Mouse (Mus musculus) embryonic facial prominence, embryonic 12.5 days (tissue): Measurements from ENCODE around the gene Pdap1. TPM values are rescaled to one million over a fixed set of nuclear protein-coding genes. Genes with fewer than 3 reads are reported as not detected.
"Not testable (repeated sequence)": the region's sequence is repeated elsewhere in the genome, so short reads cannot be mapped to it uniquely, and the experiment has no call there.

Experiments used
- ATAC-seq: fragments of 200-750 bp; cut with Nextera tagmentation; 2 replicates; pipeline ENCODE4 v1.8.0; 2017; ENCODE audit not compliant: insufficient number of reproducible peaks, insufficient read depth, low FRiP score, low TSS enrichment
- H3K27ac ChIP-seq: fragments of 300-500 bp; sonication (generic); 2 replicates; pipeline ENCODE4 v1.5.1; 2016; ENCODE audit warnings: mild to moderate bottlenecking
- H3K27me3 ChIP-seq: fragments of 300-500 bp; sonication (generic); 2 replicates; pipeline ENCODE4 v1.6.1; 2016; ENCODE audit warnings: mild to moderate bottlenecking, moderate library complexity
- H3K36me3 ChIP-seq: fragments of 300-500 bp; sonication (generic); 2 replicates; pipeline ENCODE4 v1.6.1; 2016; ENCODE audit warnings: mild to moderate bottlenecking
- H3K4me1 ChIP-seq: fragments of 300-500 bp; sonication (generic); 2 replicates; pipeline ENCODE4 v1.6.1; 2016
- H3K4me2 ChIP-seq: fragments of 300-500 bp; sonication (generic); replicated peaks from 2 replicates; pipeline ENCODE4 v1.6.1; 2016; ENCODE audit warnings: mild to moderate bottlenecking, moderate library complexity
- H3K4me3 ChIP-seq: fragments of 300-500 bp; sonication (generic); 2 replicates; pipeline ENCODE4 v1.5.1; 2016; ENCODE audit warnings: mild to moderate bottlenecking
- H3K9ac ChIP-seq: fragments of 300-500 bp; sonication (generic); 2 replicates; pipeline ENCODE4 v1.6.1; 2016; ENCODE audit warnings: mild to moderate bottlenecking, moderate library complexity
- H3K9me3 ChIP-seq: fragments of 300-500 bp; sonication (generic); 2 replicates; pipeline ENCODE4 v1.6.1; 2016; ENCODE audit warnings: mild to moderate bottlenecking, moderate library complexity
- WGBS: fragments of 180-500 bp; shearing (Covaris S2); methylation state at CpG from one replicate; pipeline ENCODE4 v1.1.7; 2016; 5-methylcytosine and 5-hydroxymethylcytosine counted together
- polyA plus RNA-seq: library from polyadenylated mRNA; unstranded; fragments of >200 nt; fragmentation: Nextera tagmentation; extraction: Ambion mirVana; gene quantifications from 2 replicates; pipeline ENCODE4 v1.2.1, GENCODE M21; 2016

Gene Pdap1
- polyA plus RNA-seq, 1 experiment from 2014 or later: 130 TPM

DNA sequence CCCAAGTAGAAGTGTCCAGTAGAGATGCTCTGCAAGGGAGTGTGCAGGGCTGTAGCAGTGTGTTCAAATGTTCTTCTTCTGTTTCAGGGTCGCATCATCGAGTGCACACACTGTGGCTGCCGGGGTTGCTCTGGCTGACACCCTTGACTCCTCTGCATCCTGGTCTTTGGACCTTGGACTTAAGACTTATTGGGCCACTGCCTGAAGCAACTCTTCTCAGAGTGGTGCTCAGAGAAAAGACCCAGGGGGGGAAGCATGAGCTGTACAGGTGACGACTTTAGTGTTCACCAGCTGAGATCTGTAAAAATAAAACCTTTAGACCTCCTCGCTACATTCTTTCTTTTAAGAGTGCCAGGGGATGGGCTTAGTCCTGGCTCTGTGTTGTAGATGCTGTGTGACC is 7.7 kb upstream of the Pdap1 start:
- no peak overlapping the region for H3K4me2 ChIP-seq
- H3K36me3 ChIP-seq: peaks cover 97% of the 10 kb centered on the region
- H3K9me3 ChIP-seq: no peaks in the 10 kb centered on the region
- H3K4me1 ChIP-seq: no peaks in the 10 kb centered on the region
- H3K27ac ChIP-seq: no peak overlapping the region
- no peak overlapping the region for H3K9ac ChIP-seq
- 91% methylated on average over 5 of the region's 5 CpGs for WGBS
- H3K27me3 ChIP-seq: no peaks in the 10 kb centered on the region
- no peak for ATAC-seq
- no peak overlapping the region for H3K4me3 ChIP-seq

DNA sequence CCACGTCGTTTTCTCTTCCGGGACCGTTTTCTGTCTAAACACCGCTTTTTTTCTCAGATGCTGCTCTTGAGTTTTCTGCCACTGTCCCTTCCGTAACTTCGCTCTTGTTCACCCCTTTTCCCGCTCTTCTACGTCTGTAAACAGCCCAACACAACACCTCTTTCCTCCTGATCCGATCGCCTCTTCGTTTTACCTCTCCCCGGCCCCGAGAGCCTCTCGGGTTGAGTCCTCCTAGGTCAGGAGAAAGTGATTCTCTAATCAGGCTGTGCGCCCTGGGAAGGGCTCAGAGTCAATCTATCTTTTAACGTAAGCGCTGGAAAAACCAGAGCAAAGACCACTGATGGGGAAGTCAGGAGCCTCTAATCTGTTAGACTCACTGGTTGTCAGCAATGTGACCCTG is 573 bp upstream of the Pdap1 start:
- Histone ChIP-seq H3K4me1 (peaks cover 25% of the 10 kb centered on the region), H3K9ac (peak overlapping the region; percentile 85), H3K4me3 (peak overlapping the region; percentile 66), H3K27me3 (no peaks in the 10 kb centered on the region), H3K4me2 (peak overlapping the region; percentile 82), H3K36me3 (peaks cover 57% of the 10 kb centered on the region), H3K9me3 (no peaks in the 10 kb centered on the region), H3K27ac (peak overlapping the region; percentile 82)
- ATAC-seq: no peak
- under 1% methylated on average over 18 of the region's 18 CpGs for WGBS

DNA sequence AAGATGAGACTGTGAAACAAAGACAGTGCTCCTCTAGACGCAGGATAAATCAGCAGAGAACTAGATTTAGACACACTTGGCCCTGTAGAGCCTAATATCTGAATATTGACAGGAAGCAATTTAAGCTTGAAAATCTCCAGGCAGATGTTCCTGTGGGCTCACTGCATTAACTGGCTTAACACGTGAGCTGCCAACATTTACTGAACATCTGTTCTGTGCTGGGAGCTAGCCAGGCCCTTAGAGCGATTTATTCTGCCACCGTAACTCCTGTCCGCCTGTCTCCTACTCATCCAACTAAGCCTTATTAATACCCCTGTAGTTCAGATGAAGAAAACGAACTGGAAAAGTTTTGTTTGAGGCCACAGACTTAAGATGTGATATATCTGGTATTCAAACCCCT is 1.2 kb downstream of the Pdap1 start:
- Histone ChIP-seq H3K36me3 (peaks cover 55% of the 10 kb centered on the region), H3K4me3 (peak overlapping the region; percentile 66), H3K4me1 (peaks cover 25% of the 10 kb centered on the region), H3K27ac (no peak overlapping the region), H3K9ac (peak overlapping the region; percentile 85), H3K9me3 (no peaks in the 10 kb centered on the region), H3K27me3 (no peaks in the 10 kb centered on the region), H3K4me2 (peak overlapping the region; percentile 82)
- ATAC-seq: 0 out of 2 replicates have a peak, but pooled peaks have one; percentile 3
- 17% methylated on average over 6 of the region's 6 CpGs for WGBS

DNA sequence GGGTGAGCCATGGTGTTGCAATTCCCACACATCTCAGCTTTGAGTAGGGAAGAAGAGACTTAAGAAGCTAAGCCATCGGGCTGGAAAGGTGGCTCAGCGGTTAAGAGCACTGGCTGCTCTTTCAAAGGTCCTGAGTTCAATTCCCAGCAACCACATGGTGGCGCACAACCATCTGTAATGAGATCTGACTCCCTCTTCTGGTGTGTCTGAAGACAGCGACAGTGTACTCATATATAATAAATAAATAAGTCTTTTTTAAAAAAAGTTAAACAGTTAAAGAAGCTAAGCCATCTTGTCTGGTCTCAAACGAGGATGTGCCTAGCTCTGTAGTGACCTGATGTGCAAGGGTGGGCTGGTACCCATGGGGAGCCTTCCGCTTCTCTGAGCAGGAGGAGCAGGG is 6.8 kb downstream of the Pdap1 start:
- H3K27me3 ChIP-seq, H3K4me2 ChIP-seq, H3K4me1 ChIP-seq, H3K27ac ChIP-seq, H3K4me3 ChIP-seq, H3K9ac ChIP-seq, ATAC-seq, H3K9me3 ChIP-seq: not testable (repeated sequence)
- H3K36me3 ChIP-seq: peaks cover 84% of the 10 kb centered on the region
- 85% methylated on average over 6 of the region's 6 CpGs for WGBS

DNA sequence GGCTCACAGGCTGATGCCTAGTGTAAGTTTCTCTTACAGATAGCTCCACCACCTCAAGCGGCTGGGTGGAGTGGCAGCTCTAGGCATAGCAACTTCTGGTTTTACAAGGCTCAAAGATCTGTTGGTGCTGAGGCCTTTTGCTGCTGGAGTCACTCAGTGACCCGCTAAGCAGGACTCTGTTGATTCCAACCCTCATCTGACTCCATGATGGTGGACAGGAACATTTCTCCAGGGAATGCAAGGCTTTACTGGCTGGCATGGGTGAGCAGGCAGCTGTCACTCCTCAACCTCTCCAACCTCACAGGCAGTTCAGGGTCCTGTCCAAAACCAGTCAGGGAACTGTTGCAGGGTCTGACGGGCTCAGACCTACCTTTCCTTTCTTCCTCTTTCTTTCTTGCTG is 9.0 kb downstream of the Pdap1 start:
- ATAC-seq: no peak
- Histone ChIP-seq H3K36me3 (peaks cover 89% of the 10 kb centered on the region), H3K4me3 (no peak overlapping the region), H3K4me2 (no peak overlapping the region), H3K4me1 (no peaks in the 10 kb centered on the region), H3K9me3 (no peaks in the 10 kb centered on the region), H3K27me3 (no peaks in the 10 kb centered on the region), H3K27ac (no peak overlapping the region), H3K9ac (no peak overlapping the region)
- WGBS: 91% methylated on average over 3 of the region's 3 CpGs

DNA sequence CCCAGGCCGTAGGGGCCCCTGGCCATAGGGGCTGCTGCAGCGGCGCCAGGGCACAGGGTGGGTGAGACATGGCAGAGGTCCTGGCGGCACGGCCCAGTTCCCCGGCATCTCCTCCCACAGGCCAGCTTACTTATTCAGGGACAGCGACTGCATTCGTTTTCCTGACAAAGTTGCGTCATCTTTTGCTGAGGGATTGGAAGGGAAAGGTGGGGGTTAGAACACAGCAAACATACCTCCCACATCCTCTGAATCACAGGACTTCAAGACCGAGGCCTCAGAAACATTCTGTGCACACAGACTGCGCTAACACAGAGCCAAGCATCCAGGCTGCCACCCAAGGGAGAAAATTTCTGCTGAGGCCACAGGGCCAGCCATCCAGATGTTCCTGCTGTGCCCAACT is 9.8 kb downstream of the Pdap1 start:
- Histone ChIP-seq H3K36me3 (peaks cover 90% of the 10 kb centered on the region), H3K27me3 (no peaks in the 10 kb centered on the region), H3K4me1 (no peaks in the 10 kb centered on the region), H3K9ac (no peak overlapping the region), H3K4me3 (no peak overlapping the region), H3K27ac (no peak overlapping the region), H3K4me2 (no peak overlapping the region), H3K9me3 (no peaks in the 10 kb centered on the region)
- no peak for ATAC-seq
- 95% methylated on average over 11 of the region's 11 CpGs for WGBS

DNA sequence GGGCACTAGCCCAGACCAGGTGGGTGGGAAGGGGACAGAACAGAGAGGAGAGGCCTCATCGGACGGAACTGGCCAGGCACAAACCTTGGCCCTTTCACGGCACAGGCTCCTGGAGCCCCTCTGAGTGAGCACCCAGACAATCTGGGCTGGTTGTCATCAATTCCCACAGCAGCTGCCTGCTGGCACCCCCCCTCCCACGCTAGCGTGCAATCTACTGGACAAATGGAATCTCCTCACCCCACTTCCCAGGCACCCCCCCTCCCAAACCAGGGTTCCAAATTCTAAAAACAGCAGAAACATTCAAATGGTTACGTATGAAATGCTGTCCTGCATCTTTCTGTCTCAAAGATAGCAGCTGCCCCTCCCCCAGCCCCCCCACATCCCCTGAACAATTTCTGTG is 10.3 kb downstream of the Pdap1 start:
- not testable (repeated sequence) for H3K9me3 ChIP-seq, H3K27me3 ChIP-seq, H3K4me3 ChIP-seq, ATAC-seq, H3K27ac ChIP-seq, H3K9ac ChIP-seq, H3K4me1 ChIP-seq, H3K4me2 ChIP-seq
- WGBS: 94% methylated on average over 3 of the region's 6 CpGs
- H3K36me3 ChIP-seq: peaks cover 90% of the 10 kb centered on the region

DNA sequence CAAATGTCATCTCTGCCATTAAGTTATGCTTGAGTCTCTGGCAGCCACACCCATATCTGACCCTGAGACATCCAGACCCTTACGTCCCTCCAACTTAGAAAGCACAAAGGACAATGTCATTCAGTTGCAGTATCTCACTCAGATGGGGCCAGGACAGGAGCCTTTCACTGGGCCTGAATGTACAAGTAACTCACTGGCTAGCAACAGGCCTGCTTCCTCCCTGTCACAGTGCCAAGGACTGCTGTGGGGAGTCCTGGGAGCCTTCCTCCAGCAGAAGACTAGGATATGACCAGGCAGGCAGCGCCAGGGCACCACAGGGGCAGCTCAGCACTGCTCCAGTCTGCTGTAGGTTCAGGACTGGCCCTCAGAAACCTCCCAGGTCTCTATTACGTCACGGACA is 10.9 kb downstream of the Pdap1 start:
- H3K9me3 ChIP-seq: no peaks in the 10 kb centered on the region
- no peak for ATAC-seq
- H3K27ac ChIP-seq: no peak overlapping the region
- WGBS: 92% methylated on average over 4 of the region's 4 CpGs
- H3K36me3 ChIP-seq: peaks cover 90% of the 10 kb centered on the region
- no peaks in the 10 kb centered on the region for H3K27me3 ChIP-seq
- H3K4me2 ChIP-seq: no peak overlapping the region
- H3K4me1 ChIP-seq: no peaks in the 10 kb centered on the region
- no peak overlapping the region for H3K4me3 ChIP-seq
- H3K9ac ChIP-seq: no peak overlapping the region

DNA sequence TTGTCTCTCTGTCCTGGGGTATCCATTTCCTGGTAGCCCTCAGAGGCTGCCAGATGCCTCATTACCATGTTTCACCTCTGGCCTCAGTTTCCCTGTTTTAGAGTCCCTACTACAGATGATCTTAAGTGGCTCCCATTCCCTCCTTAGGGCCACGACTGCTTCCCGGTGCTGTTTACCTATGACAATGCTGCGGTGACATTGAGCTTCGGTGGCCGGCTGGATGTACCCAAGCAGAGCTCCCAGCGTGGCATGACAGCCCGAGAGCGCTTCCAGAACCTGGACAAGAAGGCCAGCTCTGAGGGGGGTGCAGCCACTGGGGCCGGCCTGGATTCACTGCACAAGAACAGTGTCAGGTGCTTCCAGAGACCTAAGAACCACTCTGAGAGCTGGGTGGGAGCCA is 13.5 kb downstream of the Pdap1 start:
- 96% methylated on average over 9 of the region's 9 CpGs for WGBS
- peaks cover 76% of the 10 kb centered on the region for H3K36me3 ChIP-seq
- ATAC-seq: no peak

DNA sequence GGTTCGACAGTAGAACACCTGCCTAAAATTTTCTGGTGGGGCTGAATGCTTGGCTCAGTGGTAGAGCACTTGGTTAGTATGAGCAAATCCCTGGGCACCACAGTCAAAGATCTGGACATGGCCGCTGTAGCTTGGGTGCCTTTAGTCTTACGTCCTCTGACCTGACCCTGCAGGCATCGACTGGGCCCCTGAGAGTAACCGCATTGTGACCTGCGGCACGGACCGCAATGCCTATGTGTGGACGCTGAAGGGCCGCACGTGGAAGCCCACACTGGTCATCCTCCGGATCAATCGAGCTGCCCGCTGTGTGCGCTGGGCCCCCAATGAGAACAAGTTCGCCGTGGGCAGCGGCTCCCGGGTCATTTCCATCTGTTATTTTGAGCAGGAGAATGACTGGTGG is 16.6 kb downstream of the Pdap1 start:
- WGBS: 94% methylated on average over 19 of the region's 19 CpGs
- Histone ChIP-seq H3K4me3 (no peak overlapping the region), H3K27me3 (no peaks in the 10 kb centered on the region), H3K36me3 (peaks cover 47% of the 10 kb centered on the region), H3K4me2 (no peak overlapping the region), H3K9me3 (no peaks in the 10 kb centered on the region), H3K27ac (no peak overlapping the region), H3K9ac (no peak overlapping the region), H3K4me1 (peaks cover 7% of the 10 kb centered on the region; the same call in 1 of the 2 replicates)
- ATAC-seq: no peak

More for the DNA sequence above, 13.5 kb downstream of the Pdap1 start:
- no peak overlapping the region for H3K9ac ChIP-seq
- no peak overlapping the region for H3K4me2 ChIP-seq
- no peaks in the 10 kb centered on the region for H3K9me3 ChIP-seq
- no peaks in the 10 kb centered on the region for H3K4me1 ChIP-seq
- H3K27ac ChIP-seq: no peak overlapping the region
- no peak overlapping the region for H3K4me3 ChIP-seq
- H3K27me3 ChIP-seq: no peaks in the 10 kb centered on the region

DNA sequence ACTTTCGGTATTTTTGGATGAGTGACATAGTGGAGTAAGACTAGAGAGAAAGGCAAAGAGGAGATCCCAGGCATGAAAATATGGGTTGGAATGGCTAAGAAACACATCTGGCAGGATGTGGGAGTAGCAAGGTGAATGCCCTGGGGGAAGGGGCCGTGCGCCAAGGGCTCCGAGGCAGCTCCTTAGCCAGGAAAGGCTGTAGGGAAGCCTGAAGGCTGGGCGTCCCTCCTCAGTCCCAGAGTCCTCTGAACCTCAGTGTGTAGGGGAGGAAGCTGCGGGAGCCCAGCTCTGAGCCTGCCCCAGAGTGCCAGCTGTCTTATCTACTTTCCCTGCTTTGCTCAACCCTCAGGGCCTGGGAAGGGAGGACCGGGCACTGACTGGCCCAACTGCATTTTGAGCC is 19.1 kb downstream of the Pdap1 start:
- Histone ChIP-seq H3K36me3 (peaks cover 25% of the 10 kb centered on the region), H3K4me1 (peaks cover 7% of the 10 kb centered on the region; the same call in 1 of the 2 replicates), H3K27me3 (no peaks in the 10 kb centered on the region), H3K4me2 (no peak overlapping the region), H3K9ac (no peak overlapping the region), H3K9me3 (no peaks in the 10 kb centered on the region), H3K4me3 (no peak overlapping the region), H3K27ac (no peak overlapping the region)
- 48% methylated on average over 7 of the region's 7 CpGs for WGBS
- no peak for ATAC-seq

DNA sequence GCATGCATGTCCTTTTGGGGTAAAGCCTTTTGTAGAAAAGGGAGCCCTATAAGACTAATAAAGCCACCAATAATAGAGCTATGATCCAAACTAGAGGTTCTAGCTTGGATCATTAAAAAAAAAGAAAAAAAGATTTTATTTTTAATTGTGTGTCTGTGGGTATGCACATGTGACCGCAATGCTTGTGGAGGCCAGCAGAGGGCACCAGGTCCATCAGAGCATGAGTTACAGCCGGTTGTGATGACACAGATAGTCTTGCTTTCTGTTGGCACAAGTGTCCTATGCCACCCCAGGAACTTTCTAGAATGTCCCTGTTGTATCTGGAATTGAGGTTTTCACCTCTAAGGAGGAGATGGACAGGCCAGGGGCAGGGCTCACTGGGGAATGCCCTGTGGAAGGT is 20.7 kb downstream of the Pdap1 start:
- Histone ChIP-seq H3K9me3 (no peaks in the 10 kb centered on the region), H3K4me3 (no peak overlapping the region), H3K9ac (no peak overlapping the region), H3K36me3 (peaks cover 15% of the 10 kb centered on the region), H3K27ac (no peak overlapping the region), H3K27me3 (peaks cover 6% of the 10 kb centered on the region; the same call in 1 of the 2 replicates), H3K4me1 (peaks cover 13% of the 10 kb centered on the region; the same call in 1 of the 2 replicates), H3K4me2 (no peak overlapping the region)
- 88% methylated on average over 2 of the region's 2 CpGs for WGBS
- no peak for ATAC-seq

DNA sequence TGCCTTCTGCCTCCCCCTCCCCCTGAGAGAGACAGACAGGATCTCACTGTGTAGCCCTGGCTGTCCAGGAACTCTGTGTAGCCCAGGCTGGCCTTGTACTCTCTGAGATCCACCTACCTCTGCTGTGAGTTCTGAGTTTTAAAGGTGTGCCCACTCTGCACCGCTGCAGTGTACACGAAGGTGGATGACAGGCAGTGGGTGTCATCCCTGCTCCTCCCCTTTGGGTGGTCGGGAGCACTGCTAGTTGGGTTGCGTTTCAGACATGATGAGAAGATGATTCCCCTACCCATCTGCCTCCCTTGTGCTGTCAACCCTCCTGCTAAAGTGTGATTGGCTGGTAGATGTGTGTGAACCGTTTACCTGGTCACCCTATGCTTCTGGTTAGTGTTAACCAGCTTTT is 21.6 kb downstream of the Pdap1 start:
- Histone ChIP-seq H3K27ac (no peak overlapping the region), H3K4me2 (no peak overlapping the region), H3K27me3 (peaks cover 6% of the 10 kb centered on the region; the same call in 1 of the 2 replicates), H3K36me3 (peaks cover 5% of the 10 kb centered on the region), H3K9ac (no peak overlapping the region), H3K4me3 (no peak overlapping the region), H3K4me1 (peaks cover 19% of the 10 kb centered on the region; the same call in 1 of the 2 replicates), H3K9me3 (no peaks in the 10 kb centered on the region)
- 87% methylated on average over 5 of the region's 5 CpGs for WGBS
- no peak for ATAC-seq
